Mouse (Mus musculus) kidney, adult 9 months (tissue): ENCODE measurements around the gene Gm13691.
"Not testable (repeated sequence)": the region's sequence is repeated elsewhere in the genome, so short reads cannot be mapped to it uniquely, and the experiment has no call there.

Source experiments
- DNase-seq: peaks from one replicate; pipeline ENCODE4 v3.0.0; 2022

The Gm13691 gene

DNA sequence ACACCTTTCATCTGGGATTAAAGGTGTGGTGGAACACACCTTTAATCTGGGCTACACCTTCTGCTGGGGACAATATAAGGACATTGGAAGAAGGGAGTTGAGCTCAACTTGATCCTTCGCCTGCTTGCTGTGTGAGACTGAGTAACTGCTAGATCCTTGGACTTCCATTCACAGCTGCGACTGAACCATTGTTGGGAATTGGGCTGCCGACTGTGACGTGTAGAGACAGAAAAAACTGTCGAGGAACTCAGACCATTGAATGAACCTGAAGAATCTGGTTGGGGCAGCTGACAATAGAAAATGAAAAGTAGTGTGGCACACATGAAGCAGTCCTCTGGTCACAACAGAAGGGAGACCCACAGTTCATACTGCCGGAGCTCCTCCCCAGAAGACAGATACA lies at the start of gene Gm13691:
Gm13691 (plus strand) TSS at position 301 of the 400 bp plus-strand sequence.
- not testable (repeated sequence) for DNase-seq

DNA sequence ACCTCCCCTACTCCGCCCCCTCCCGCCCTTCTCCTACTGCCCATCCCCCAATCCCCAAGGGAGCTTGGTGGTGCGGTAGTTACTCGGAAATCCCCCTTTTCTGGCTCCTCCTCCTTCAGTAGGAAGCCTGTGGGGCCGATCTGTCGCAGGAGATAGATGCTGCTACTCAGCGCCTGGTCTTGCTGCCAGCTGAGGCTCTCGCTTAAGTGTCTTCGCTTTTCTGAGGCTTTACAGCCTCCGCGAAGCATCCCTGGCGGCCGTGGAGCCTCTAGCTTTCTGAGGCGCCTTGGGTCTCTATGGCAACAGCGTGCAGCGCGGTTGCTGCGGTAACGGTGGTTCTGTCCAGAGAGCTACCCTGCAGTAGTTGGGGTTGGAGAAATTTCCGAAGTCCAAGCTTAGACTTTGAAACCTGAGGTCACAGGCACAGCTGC lies 49.4 kb upstream of the Gm13691 start, which contains the start of gene Zswim2:
Zswim2 (minus strand) TSS at position 298 of the 431 bp plus-strand sequence.
- DNase-seq: peak; percentile 70

DNA sequence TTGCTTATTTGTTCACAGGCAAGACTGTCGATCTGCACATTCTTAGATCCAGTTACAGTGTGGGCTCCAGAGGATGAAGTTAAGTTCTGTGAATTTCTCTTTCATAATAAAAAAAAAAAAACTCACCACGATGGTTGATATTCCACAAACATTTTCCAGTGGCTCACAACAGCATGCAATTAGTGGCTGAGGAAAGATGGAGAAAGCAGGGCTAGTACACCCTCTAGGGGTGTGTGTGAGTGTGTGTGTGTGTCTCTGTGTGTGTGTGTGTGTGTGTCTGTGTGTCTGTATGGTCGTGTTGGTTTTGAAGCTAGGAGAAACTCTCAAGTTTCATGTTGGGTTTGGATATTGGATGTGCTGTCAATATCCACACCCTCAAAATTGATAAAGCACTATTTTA lies 49.0 kb upstream of the Gm13691 start:
- DNase-seq: no peak

DNA sequence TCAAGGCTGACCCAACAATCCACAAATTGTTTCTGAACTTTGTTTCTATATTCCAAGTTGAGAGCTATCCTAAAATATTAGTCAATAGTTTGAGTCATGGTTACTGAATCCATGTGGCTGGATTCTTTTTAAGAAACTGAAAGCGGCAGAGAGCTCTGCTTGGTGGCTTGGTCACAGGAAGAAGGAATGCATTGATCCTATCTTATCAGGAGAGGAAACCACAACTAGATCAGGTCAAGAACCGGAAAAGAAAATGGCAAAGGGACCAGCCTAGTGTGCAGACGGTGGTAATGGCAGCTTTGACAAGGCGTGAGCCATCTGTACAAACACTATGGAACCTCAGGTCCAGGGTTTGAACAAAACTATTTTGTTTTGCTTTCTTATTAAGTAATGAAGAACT lies 48.6 kb upstream of the Gm13691 start:
- no peak for DNase-seq

DNA sequence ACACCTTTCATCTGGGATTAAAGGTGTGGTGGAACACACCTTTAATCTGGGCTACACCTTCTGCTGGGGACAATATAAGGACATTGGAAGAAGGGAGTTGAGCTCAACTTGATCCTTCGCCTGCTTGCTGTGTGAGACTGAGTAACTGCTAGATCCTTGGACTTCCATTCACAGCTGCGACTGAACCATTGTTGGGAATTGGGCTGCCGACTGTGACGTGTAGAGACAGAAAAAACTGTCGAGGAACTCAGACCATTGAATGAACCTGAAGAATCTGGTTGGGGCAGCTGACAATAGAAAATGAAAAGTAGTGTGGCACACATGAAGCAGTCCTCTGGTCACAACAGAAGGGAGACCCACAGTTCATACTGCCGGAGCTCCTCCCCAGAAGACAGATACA lies 35.0 kb upstream of the Gm13691 start, which contains the start of gene Gm13698:
Gm13698 (plus strand) TSS at position 301 of the 400 bp plus-strand sequence.
- DNase-seq: not testable (repeated sequence)

DNA sequence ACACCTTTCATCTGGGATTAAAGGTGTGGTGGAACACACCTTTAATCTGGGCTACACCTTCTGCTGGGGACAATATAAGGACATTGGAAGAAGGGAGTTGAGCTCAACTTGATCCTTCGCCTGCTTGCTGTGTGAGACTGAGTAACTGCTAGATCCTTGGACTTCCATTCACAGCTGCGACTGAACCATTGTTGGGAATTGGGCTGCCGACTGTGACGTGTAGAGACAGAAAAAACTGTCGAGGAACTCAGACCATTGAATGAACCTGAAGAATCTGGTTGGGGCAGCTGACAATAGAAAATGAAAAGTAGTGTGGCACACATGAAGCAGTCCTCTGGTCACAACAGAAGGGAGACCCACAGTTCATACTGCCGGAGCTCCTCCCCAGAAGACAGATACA lies 29.1 kb upstream of the Gm13691 start, which contains the start of gene Gm13693:
Gm13693 (plus strand) TSS at position 301 of the 400 bp plus-strand sequence.
- not testable (repeated sequence) for DNase-seq

DNA sequence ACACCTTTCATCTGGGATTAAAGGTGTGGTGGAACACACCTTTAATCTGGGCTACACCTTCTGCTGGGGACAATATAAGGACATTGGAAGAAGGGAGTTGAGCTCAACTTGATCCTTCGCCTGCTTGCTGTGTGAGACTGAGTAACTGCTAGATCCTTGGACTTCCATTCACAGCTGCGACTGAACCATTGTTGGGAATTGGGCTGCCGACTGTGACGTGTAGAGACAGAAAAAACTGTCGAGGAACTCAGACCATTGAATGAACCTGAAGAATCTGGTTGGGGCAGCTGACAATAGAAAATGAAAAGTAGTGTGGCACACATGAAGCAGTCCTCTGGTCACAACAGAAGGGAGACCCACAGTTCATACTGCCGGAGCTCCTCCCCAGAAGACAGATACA lies 23.3 kb upstream of the Gm13691 start, which contains the start of gene Gm13695:
Gm13695 (plus strand) TSS at position 301 of the 400 bp plus-strand sequence.
- DNase-seq: not testable (repeated sequence)

DNA sequence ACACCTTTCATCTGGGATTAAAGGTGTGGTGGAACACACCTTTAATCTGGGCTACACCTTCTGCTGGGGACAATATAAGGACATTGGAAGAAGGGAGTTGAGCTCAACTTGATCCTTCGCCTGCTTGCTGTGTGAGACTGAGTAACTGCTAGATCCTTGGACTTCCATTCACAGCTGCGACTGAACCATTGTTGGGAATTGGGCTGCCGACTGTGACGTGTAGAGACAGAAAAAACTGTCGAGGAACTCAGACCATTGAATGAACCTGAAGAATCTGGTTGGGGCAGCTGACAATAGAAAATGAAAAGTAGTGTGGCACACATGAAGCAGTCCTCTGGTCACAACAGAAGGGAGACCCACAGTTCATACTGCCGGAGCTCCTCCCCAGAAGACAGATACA lies 17.5 kb upstream of the Gm13691 start, which contains the start of gene Gm13696:
Gm13696 (plus strand) TSS at position 301 of the 400 bp plus-strand sequence.
- not testable (repeated sequence) for DNase-seq

DNA sequence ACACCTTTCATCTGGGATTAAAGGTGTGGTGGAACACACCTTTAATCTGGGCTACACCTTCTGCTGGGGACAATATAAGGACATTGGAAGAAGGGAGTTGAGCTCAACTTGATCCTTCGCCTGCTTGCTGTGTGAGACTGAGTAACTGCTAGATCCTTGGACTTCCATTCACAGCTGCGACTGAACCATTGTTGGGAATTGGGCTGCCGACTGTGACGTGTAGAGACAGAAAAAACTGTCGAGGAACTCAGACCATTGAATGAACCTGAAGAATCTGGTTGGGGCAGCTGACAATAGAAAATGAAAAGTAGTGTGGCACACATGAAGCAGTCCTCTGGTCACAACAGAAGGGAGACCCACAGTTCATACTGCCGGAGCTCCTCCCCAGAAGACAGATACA lies 11.7 kb upstream of the Gm13691 start, which contains the start of gene Gm13694:
Gm13694 (plus strand) TSS at position 301 of the 400 bp plus-strand sequence.
- not testable (repeated sequence) for DNase-seq

DNA sequence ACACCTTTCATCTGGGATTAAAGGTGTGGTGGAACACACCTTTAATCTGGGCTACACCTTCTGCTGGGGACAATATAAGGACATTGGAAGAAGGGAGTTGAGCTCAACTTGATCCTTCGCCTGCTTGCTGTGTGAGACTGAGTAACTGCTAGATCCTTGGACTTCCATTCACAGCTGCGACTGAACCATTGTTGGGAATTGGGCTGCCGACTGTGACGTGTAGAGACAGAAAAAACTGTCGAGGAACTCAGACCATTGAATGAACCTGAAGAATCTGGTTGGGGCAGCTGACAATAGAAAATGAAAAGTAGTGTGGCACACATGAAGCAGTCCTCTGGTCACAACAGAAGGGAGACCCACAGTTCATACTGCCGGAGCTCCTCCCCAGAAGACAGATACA lies 5.9 kb upstream of the Gm13691 start, which contains the start of gene Gm13697:
Gm13697 (plus strand) TSS at position 301 of the 400 bp plus-strand sequence.
- DNase-seq: not testable (repeated sequence)

DNA sequence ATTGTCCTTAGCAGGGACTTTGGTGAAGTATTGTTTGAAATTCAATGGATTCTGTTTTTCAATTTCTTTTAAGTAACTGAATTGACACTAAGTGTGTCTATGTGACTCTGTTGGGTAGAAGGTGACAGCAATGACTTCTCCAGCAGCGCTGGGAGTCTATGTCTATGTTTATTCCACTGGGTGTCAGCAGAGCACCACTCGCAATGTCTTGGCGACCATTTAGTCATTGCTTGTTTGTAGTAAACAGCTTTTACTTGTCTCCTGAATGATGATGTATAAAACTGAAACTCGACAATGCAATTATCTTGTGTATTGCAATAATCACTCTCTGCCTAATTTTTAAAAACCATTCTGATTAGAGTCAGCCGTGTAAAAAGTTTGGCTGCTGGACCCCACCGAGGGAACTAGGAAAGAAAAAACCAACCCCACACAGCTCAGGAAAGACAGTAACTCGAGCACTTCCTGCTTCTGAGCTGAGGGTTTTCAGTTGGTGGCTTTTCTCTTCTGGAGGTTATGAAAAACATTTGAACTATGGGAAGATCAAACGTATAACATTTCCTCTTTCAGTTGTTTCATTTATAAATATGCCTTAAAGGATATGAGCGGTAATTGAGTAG lies 3.4 kb downstream of the Gm13691 start:
- peak; percentile 38 for DNase-seq

DNA sequence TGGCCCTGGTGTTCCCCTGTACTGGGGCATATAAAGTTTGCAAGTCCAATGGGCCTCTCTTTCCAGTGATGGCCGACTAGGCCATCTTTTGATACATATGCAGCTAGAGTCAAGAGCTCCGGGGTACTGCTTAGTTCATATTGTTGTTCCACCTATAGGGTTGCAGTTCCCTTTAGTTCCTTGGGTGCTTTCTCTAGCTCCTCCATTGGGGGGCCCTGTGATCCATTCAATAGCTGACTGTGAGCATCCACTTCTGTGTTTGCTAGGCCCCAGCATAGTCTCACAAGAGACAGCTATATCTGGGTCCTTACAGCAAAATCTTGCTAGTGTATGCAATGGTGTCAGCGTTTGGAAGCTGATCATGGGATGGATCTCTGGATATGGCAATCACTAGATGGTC lies 4.2 kb downstream of the Gm13691 start:
- not testable (repeated sequence) for DNase-seq

DNA sequence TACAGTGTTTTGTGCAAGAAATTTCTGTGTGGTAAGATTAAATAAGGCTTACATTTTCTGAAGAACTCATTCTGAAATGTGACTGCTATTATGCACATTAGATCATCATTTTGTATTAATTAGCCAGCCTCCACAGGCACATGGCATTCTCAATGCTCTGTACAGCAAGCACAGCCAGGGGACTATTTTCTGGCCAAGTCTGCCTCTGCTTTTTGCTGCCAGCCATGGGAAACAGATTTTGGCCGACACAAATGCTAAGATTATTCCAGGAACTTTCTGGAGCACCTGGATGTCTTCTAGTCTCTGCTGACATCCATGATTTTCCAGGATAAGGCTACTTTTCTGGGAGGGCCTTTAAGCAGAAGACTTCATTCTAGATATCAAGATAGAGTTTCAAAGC lies 18.6 kb downstream of the Gm13691 start:
- DNase-seq: no peak

DNA sequence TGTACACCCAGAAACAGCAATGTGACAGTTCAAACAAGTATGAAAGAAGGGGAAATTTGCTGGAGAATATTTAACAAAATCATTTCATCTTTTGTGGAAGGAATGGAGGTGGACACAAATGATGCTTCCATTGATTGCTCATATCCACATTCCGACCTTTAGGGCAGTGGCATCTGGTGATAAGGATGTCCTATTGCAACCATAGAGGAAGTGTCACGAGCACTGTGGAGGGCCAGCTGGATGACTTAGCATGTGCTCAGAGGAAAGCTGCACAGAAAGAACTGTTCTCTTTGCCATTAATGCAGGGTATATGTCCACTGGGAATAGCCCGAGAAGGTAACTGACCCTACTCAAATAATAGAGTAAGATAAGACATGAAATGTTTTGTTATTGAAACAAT lies 19.5 kb downstream of the Gm13691 start:
- DNase-seq: peak; percentile 7

DNA sequence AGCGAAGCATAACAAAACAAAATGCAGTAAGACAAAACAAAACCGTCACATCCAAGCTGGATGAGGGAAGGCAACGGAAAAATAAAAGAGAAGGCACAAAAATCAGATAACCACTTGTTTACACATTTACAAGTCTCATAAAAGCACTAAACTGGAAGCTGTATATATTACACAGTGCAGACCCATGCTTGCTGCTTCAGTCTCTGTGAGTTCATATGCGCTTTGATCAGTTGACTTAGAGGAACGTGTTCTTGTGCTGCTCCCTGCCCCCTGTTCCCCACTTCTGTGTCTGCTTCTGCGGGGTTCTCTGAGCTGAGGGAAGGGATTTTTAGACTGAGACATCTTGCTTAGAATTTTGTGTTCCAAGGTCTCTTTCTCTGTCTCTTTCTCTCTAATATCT lies 24.2 kb downstream of the Gm13691 start:
- no peak for DNase-seq

DNA sequence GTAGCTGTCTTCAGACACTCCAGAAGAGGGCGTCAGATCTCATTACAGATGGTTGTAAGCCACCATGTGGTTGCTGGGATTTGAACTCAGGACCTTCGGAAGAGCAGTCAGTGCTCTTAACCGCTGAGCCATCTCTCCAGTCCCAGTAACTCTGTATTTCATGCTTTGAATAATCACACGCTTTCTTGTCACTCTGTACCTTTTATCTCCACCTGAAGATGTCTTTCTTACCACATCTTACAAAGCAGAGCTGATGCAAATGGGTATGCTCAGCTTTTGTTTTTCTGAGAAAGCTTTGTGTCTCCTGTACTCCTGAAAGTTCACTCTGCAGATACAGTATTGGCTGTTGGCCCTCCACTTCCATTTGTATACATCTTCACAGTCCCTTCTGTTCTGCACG lies 25.9 kb downstream of the Gm13691 start:
- DNase-seq: not testable (repeated sequence)

DNA sequence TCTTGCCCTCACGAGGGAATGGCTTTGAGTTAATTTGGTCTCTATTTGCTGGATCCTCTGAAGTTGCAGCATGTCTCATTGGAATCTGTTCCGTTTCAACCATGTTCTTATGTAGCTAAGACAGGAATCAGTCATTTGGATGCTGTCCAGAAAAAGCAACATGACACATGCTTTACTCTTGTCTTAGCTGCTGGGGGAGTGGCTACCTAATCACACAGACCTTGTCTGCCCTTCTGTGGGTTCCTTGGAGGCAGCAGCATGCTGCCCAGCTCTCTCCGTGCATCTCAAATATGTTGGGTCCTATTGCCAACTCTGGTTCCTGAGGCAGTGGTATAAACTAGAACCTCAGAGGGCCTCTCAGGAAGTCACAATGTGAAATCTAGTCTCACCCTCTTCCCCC lies 28.0 kb downstream of the Gm13691 start:
- DNase-seq: peak; percentile 17

DNA sequence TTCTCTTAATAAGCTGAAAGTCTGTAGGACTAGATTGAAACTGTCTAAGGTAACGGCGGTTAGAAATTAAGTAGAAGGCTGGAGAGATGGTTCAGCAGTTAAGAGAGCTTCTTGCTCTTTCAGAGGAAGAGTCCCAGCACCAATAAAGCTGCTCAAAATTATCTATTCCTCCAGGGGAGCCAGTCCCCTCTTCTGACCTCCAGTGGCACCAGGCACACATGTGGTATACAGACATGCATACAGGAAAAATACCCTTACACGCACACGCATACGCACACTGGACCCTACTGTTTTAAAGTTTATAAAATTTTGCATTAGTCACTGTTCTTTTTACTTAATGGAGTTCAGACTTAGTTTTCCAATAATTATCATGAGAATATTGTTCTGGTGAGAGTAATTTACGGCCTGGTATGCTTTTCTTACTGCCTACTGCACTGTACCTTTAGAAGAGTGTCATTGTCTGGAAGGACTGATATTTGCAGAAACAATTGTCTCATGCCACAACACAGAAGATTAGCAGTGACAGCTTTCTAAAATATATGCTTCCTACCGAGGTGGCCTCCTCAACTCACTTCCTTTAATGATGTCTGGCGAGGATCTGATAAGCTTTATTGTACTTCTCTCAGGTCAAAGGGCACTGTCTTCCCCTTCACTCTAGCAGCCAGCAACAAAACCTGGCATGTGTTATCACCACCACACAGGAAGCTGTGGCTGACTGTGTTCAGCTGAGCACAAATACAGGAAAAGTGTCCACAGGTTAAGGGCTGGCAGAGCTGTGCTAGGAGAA lies 29.4 kb downstream of the Gm13691 start:
- peak; percentile 79 for DNase-seq

DNA sequence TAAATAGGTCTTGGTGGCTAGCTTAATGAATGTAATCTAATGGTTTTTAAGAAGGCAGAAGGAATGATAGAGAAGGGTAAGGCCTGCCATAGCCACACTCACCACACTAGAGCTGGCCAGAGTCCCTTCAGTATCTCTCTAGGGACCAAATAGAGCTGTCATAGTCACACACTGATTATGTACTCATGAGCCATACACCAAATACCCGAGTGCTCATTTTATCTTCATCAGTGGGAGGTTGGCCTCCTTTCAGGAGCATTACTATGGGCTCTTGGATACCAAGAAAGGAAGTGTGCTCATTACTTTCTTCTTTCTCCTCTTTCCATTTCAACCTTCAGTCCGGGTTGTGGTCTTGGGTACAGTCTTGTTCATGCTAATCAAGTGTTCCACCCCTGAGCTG lies 31.6 kb downstream of the Gm13691 start:
- no peak for DNase-seq

DNA sequence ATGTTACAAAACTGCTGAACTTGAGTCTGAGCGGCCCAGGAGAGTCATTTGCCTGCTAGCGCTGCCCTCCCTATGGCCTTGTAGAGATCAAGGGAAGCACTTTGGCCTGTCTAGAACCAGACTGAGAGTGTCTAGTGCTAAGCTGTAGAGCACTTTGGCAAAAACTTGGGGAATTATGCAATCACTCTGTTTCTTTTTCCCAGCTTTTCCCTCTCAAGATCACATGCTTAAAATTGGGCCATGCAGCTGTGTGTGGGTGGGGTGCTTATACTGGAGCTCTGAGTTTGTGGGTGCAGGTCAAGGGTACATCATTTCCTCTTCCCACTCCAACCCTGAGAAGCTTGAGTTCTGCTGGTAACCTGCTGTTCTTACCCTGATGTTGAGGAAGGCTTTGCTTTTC lies 32.6 kb downstream of the Gm13691 start:
- DNase-seq: peak; percentile 9

DNA sequence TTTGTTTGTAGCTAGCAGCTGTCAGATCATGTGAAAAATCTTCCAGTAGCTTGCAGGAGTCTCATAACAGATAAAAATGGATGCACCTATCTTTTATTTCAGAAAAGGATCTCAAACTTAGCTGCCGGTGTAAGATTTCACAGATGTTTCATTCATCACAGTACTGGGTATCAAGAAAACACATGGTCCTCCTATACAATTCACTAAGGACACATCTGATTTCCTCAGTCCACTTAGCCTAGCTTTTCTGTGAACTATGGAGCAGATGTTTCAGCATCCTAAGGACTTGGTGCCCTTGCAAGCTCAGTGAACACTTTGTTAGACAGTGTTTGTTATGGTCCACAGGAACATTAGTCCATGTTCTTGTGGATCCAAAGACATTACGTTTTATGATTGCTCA lies 33.0 kb downstream of the Gm13691 start:
- DNase-seq: no peak

DNA sequence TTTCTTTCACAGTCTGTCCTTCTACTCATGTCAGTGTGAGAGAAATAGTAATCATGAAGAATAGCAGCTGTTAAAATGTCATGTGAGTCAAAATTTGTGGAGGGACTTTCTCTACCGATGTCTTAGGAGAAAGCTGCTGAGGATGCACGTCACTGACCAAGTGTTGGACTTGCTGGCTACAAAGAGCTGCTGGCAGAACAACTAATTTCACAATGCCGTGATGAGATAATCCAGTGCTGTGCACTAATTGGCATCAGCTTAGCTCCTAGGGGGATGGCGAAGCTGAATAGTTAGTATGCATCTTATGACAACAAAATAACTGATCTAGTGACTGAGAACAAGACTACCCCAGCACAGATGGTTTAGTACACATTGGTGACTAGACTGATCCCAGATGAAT lies 34.9 kb downstream of the Gm13691 start:
- DNase-seq: no peak

DNA sequence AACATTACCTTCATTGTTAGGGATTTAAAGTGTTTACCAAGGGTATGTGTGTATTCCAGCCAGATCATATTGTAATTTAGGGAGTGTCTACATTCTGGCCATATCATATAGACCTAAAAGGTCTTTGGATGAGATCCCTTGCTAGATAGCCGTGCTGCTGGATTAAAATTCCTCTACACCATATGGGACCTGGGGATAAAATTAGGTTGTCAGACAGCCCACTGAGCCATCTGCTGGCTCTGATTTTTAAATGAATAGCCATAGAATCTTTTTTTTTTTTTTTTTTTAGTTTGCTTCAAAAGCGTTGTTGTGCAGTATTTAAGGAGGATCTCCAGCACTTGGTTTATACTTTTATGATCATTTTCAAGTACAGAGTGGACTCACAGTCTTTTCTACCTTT lies 42.2 kb downstream of the Gm13691 start:
- DNase-seq: no peak

DNA sequence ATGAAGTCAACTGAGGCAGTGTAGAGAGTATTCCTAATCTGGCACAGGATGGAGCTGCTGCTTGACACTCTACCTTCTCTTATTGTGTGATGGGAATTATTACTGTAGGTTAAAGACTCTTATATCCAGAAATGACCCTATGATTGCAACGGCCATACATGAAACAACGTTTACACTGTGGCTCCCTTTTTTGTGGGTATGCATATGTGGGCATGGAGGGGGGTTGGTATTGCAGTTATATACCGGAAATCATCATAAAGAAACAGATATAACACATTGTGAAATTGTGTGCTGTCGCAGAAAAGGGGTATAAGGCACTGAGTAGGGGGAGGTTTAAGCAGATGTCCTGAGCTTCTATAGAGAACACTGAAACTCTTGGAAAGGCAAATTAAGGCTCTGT lies 45.6 kb downstream of the Gm13691 start:
- DNase-seq: no peak
